10 mouse cellular contexts compared by ENCODE assay signal in genomic region chr14:48332193-48332592, GRCm38 (mm10).
DNase-seq lines count a peak whose midpoint lies in the region; ATAC-seq lines count a peak whose summit lies in the region.
"Had no signal": no experiment of that assay in that cellular context is flagged by ENCODE, and none has a peak within 500 bp of the region (broad histone marks: within the 10 kb centered on the region; RNA-seq: fewer than 3 reads in every experiment).

No protein-coding gene starts in this region.

- ATAC-seq in lung, embryonic 16.5 days (ENCODE audit: low read depth) = peak; percentile 37; the same call in 1 of the 2 replicates

- peaks cover 29% of the 10 kb centered on the region for H3K4me1 ChIP-seq in lung, embryonic 16.5 days (replicated peaks; ENCODE audit: control insufficient read depth, insufficient read depth, low read length)

- no peak for DNase-seq in lung, postnatal 10 days
- peak; percentile 67 for DNase-seq in embryo, embryonic 11 days
- DNase-seq in kidney, adult 9 months = peak; percentile 60
- DNase-seq in retina, embryonic 14.5 days (ENCODE audit: low spot score) = peak; percentile 30
- DNase-seq in B cell, adult 2 months = no peak
- DNase-seq in urinary bladder, postnatal 14 days (ENCODE audit: low spot score) = no peak
- no peak for DNase-seq in urinary bladder, postnatal 36 days (ENCODE audit: low spot score in 2 of 2)
- DNase-seq: cerebellum, adult 18-20 months; gastrocnemius, postnatal 14 days had no signal

- 23% methylated on average over 2 of the region's 2 CpGs for WGBS in lung, embryonic 16.5 days

- peak overlapping the region; percentile 64 for H3K27ac ChIP-seq in lung, embryonic 16.5 days (ENCODE audit: low read length)

- no peaks in the 10 kb centered on the region for H3K27me3 ChIP-seq in lung, embryonic 16.5 days (ENCODE audit: control insufficient read depth, insufficient read depth, low read depth, low read length)

- H3K4me3 ChIP-seq in lung, embryonic 16.5 days (ENCODE audit: low read length) = no peak overlapping the region

- no peaks in the 10 kb centered on the region for H3K36me3 ChIP-seq in lung, embryonic 16.5 days (ENCODE audit: control insufficient read depth, insufficient read depth, low read length)

- no peak overlapping the region for H3K4me2 ChIP-seq in lung, embryonic 16.5 days (ENCODE audit: low read depth, low read length)

- H3K9ac ChIP-seq in lung, embryonic 16.5 days (ENCODE audit: low read length) = no peak overlapping the region

- no peaks in the 10 kb centered on the region for H3K9me3 ChIP-seq in lung, embryonic 16.5 days (ENCODE audit: control insufficient read depth, low read length)

Comparison
In these comparisons a context has a peak if more than half of its experiments do, and no peak if none do; other contexts are left out.
1. DNase-seq: peak in embryo, embryonic 11 days (single experiment), kidney, adult 9 months (single experiment) and retina, embryonic 14.5 days (single experiment); none in lung, postnatal 10 days (single experiment), B cell, adult 2 months (0 of 2), urinary bladder, postnatal 14 days (single experiment) and urinary bladder, postnatal 36 days (0 of 2).